Mouse (Mus musculus) kidney, postnatal 0 days (tissue): ENCODE measurements around the gene Fem1b. TPM values are rescaled to one million over a fixed set of nuclear protein-coding genes. Genes with fewer than 3 reads are reported as not detected.

Experiments used
- ATAC-seq: fragments of 200-750 bp; cut with Nextera tagmentation; replicated peaks from 2 replicates; pipeline ENCODE4 v1.8.0; 2017; ENCODE audit warnings: low read depth, moderate number of reproducible peaks, moderate TSS enrichment, moderate library complexity; ENCODE audit not compliant: low FRiP score
- DNase-seq: peaks from one replicate; pipeline ENCODE4 v3.0.0-alpha.2; 2016; ENCODE audit warnings: low spot score
- H3K27ac ChIP-seq: fragments of 300-500 bp; sonication (generic); 2 replicates; pipeline ENCODE4 v1.5.1; 2014; ENCODE audit warnings: mild to moderate bottlenecking
- H3K27me3 ChIP-seq: fragments of 300-500 bp; sonication (generic); 2 replicates; pipeline ENCODE4 v1.6.1; 2014; ENCODE audit warnings: low read length, mixed read lengths; ENCODE audit not compliant: insufficient read depth
- H3K36me3 ChIP-seq: fragments of 300-500 bp; sonication (generic); 2 replicates; pipeline ENCODE4 v1.6.1; 2014; ENCODE audit warnings: low read length, mixed read lengths; ENCODE audit not compliant: insufficient read depth
- H3K4me1 ChIP-seq: fragments of 300-500 bp; sonication (generic); replicated peaks from 2 replicates; pipeline ENCODE4 v1.6.1; 2014; ENCODE audit warnings: antibody characterized with exemption, low read length, mixed read lengths; ENCODE audit not compliant: insufficient read depth
- H3K4me2 ChIP-seq: fragments of 300-500 bp; sonication (generic); 2 replicates; pipeline ENCODE4 v1.6.1; 2014; ENCODE audit warnings: mild to moderate bottlenecking, low read length, moderate library complexity, mixed read lengths
- H3K4me3 ChIP-seq: fragments of 300-500 bp; sonication (generic); replicated peaks from 2 replicates; pipeline ENCODE4 v1.5.1; 2014; ENCODE audit warnings: low read depth, low read length
- H3K9ac ChIP-seq: fragments of 300-500 bp; sonication (generic); 2 replicates; pipeline ENCODE4 v1.6.1; 2014; ENCODE audit warnings: low read depth, low read length
- H3K9me3 ChIP-seq: fragments of 300-500 bp; sonication (generic); replicated peaks from 2 replicates; pipeline ENCODE4 v1.6.1; 2016; ENCODE audit warnings: low read length, inconsistent platforms, mixed read lengths
- CTCF ChIP-seq: IDR thresholded peaks from 2 replicates; pipeline ENCODE4 v1.5.1; 2016; ENCODE audit warnings: antibody characterized with exemption, low read depth, mild to moderate bottlenecking, moderate library complexity
- WGBS: fragments of 180-500 bp; shearing (Covaris S2); extraction: QIAGEN DNeasy Blood & Tissue Kit; methylation state at CpG from one replicate; pipeline ENCODE4 v1.1.7; 2014; 5-methylcytosine and 5-hydroxymethylcytosine counted together
- polyA plus RNA-seq: library from polyadenylated mRNA; unstranded; fragments of >200 nt; fragmentation: Nextera tagmentation; extraction: Ambion mirVana; gene quantifications from 2 replicates; pipeline ENCODE4 v1.2.1, GENCODE M21; 2015

Fem1b gene
- polyA plus RNA-seq, 1 experiment from 2014 or later, result 15.1 TPM

DNA sequence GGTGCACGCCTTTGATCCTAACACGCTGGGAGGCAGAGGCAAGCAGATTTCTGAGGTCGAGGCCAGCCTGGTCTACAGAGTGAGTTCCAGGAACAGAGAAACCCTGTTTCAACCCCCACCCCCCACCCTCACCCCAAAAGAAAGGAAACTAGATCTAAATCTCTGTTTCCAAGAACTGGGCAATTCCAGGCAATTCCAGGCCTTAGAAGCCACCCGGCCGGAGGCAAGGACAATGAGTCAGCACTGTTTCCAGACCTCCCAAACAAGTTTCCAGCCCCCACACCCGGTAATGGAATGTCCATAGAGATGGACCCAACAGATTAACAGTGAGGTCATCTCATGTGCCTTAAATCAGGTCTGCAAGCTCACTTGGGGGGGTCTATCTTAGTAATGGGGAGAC is 18.1 kb upstream of the Fem1b start:
- H3K4me3 ChIP-seq, result no peak overlapping the region
- H3K4me2 ChIP-seq, result no peak overlapping the region
- H3K9ac ChIP-seq, result no peak overlapping the region
- H3K4me1 ChIP-seq, result peaks cover 3% of the 10 kb centered on the region; the same call in 1 of the 2 replicates
- 69% methylated on average over 6 of the region's 6 CpGs for WGBS
- H3K36me3 ChIP-seq, result no peaks in the 10 kb centered on the region
- no peak for DNase-seq
- no peaks in the 10 kb centered on the region for H3K27me3 ChIP-seq
- no peak for TF ChIP-seq CTCF
- H3K27ac ChIP-seq, result no peak overlapping the region
- no peaks in the 10 kb centered on the region for H3K9me3 ChIP-seq
- no peak for ATAC-seq

- Histone ChIP-seq H3K36me3 (no peaks in the 10 kb centered on the region), H3K9me3 (no peaks in the 10 kb centered on the region), H3K4me1 (peaks cover 3% of the 10 kb centered on the region; the same call in 1 of the 2 replicates), H3K27me3 (no peaks in the 10 kb centered on the region), H3K9ac (no peak overlapping the region), H3K4me2 (peak overlapping the region; percentile 49), H3K4me3 (peak overlapping the region; percentile 8; the same call in 1 of the 2 replicates), H3K27ac (peak overlapping the region; percentile 37; the same call in 1 of the 2 replicates)
- DNase-seq, result peak; percentile 99
- peak; percentile 99 for TF ChIP-seq CTCF
- ATAC-seq, result peak; percentile 96
- under 1% methylated on average over 23 of the region's 23 CpGs for WGBS
These were observed 16.9 kb upstream of the Fem1b start for GRCm38 (mm10) chr9:62828662-62829086.

DNA sequence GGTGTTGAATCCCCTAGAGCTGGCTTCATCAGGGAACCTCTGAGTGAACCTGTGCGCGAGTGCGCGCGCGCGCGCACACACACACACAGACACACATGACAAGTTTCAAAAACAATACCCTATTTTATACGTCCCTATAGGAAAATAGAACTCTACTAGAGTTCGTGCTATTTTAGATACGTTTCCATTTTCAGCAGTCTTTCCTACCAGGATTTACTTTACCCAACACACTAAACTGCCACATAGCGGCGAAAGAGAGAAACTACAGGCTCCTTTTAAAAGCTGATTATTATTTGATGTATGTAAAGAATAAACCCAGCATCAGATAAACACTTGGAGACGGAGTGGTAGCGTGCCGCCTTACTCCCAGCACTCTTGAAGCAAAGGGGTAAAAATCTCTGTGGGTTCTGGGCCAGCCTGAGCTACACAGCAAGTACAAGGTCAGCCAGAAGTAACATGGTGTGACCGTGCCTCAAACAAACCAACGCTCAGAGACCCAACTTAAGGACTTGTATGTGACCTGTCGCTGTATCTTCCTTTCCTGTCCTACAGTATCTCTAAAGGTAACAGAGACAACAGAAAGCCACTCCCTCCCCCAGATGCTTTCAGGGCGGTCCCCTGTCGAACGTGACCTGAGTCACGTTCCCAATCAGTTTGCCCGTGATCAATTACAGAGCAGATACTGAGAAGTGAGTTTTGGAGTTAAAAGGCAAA is 16.4 kb upstream of the Fem1b start:
- 9% methylated on average over 24 of the region's 24 CpGs for WGBS
- peak overlapping the region; percentile 37; the same call in 1 of the 2 replicates for H3K27ac ChIP-seq
- peak overlapping the region; percentile 8; the same call in 1 of the 2 replicates for H3K4me3 ChIP-seq
- H3K4me2 ChIP-seq, result peak overlapping the region; percentile 49
- TF ChIP-seq CTCF, result peak; percentile 71
- no peaks in the 10 kb centered on the region for H3K27me3 ChIP-seq
- H3K4me1 ChIP-seq, result peaks cover 3% of the 10 kb centered on the region; the same call in 1 of the 2 replicates
- H3K36me3 ChIP-seq, result no peaks in the 10 kb centered on the region
- peak; percentile 87 for DNase-seq
- H3K9me3 ChIP-seq, result no peaks in the 10 kb centered on the region
- ATAC-seq, result no peak
- no peak overlapping the region for H3K9ac ChIP-seq

DNA sequence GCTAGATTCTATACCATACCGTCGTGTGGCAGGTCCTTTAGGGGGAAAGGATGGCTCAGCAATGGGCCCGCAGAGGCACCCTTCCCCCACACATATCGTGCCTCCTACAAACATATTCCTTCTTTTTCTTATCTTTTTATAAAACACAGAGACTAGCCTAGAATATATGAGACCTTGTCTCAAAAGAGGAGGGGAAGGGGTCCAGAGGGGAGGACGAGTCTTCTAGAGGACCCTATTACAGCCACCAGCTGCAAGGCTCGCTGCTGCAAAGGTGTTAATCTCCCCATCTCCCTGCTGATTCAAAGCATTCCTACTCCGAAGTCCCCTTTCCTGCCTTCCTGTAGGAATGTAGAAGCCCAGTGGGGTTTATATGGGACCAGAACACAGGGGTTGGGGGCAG is 14.7 kb upstream of the Fem1b start:
- H3K9ac ChIP-seq, result no peak overlapping the region
- H3K27ac ChIP-seq, result no peak overlapping the region
- peaks cover 3% of the 10 kb centered on the region; the same call in 1 of the 2 replicates for H3K4me1 ChIP-seq
- WGBS, result 18% methylated on average over 7 of the region's 7 CpGs
- H3K9me3 ChIP-seq, result no peaks in the 10 kb centered on the region
- no peak overlapping the region for H3K4me2 ChIP-seq
- H3K27me3 ChIP-seq, result no peaks in the 10 kb centered on the region
- DNase-seq (no peak), ATAC-seq (no peak)
- no peak overlapping the region for H3K4me3 ChIP-seq
- no peak for TF ChIP-seq CTCF
- H3K36me3 ChIP-seq, result no peaks in the 10 kb centered on the region

GRCm38 (mm10) chr9:62825791-62826393 is 14.2 kb upstream of the Fem1b start:
- no peak for TF ChIP-seq CTCF
- Histone ChIP-seq H3K4me1 (peaks cover 3% of the 10 kb centered on the region; the same call in 1 of the 2 replicates), H3K4me3 (no peak overlapping the region), H3K9me3 (no peaks in the 10 kb centered on the region), H3K4me2 (no peak overlapping the region), H3K27me3 (no peaks in the 10 kb centered on the region), H3K36me3 (no peaks in the 10 kb centered on the region), H3K27ac (0 out of 2 replicates have a peak overlapping the region, but pooled peaks have one; percentile 26), H3K9ac (no peak overlapping the region)
- ATAC-seq (no peak), DNase-seq (no peak)
- 20% methylated on average over 9 of the region's 9 CpGs for WGBS

- 96% methylated on average over 7 of the region's 7 CpGs for WGBS
- TF ChIP-seq CTCF, result no peak
- ATAC-seq (no peak), DNase-seq (no peak)
- Histone ChIP-seq H3K9me3 (no peaks in the 10 kb centered on the region), H3K4me2 (no peak overlapping the region), H3K27me3 (no peaks in the 10 kb centered on the region), H3K4me1 (peaks cover 3% of the 10 kb centered on the region; the same call in 1 of the 2 replicates), H3K27ac (no peak overlapping the region), H3K4me3 (no peak overlapping the region), H3K36me3 (no peaks in the 10 kb centered on the region), H3K9ac (no peak overlapping the region)
These were observed 10.1 kb upstream of the Fem1b start for GRCm38 (mm10) chr9:62821811-62822210.
